Mouse (Mus musculus) hematopoietic stem cell, adult 5-6 weeks (primary cell): ENCODE data around the gene Fzr1. TPM values are rescaled to one million over a fixed set of nuclear protein-coding genes. Genes with fewer than 3 reads are reported as not detected.

Source experiments
- ATAC-seq, 2 experiments: fragments of 125-278 bp in 1 of 2; replicated peaks in 1 of 2; 2 replicates each; pipeline ENCODE4 v1.8.0; 2016 to 2017; ENCODE audit warnings: inconsistent platforms in 2 of 2, mild to moderate bottlenecking in 2 of 2, moderate number of reproducible peaks in 2 of 2, low read depth in 1 of 2, moderate TSS enrichment in 1 of 2; ENCODE audit not compliant: low FRiP score in 2 of 2, poor library complexity in 2 of 2, severe bottlenecking in 2 of 2, insufficient read depth in 1 of 2, low TSS enrichment in 1 of 2
- total RNA-seq: library from RNA; stranded (forward); fragments of 172-1452, 232-1000 nt; gene quantifications from 2 replicates; pipeline ENCODE4 v1.2.3, GENCODE M21; 2017

Gene Fzr1
- total RNA-seq, 1 experiment from 2014 or later: 11.6 TPM

GRCm38 (mm10) chr10:81407539-81408423 is 29.5 kb upstream of the Fzr1 start:
- peak; percentile 62 to 63 for ATAC-seq

- ATAC-seq: no peak
These were observed 28.5 kb upstream of the Fzr1 start for GRCm38 (mm10) chr10:81406504-81407440.

GRCm38 (mm10) chr10:81405588-81406201 is 27.4 kb upstream of the Fzr1 start:
- no peak for ATAC-seq

- ATAC-seq: no peak
These were observed 26.4 kb upstream of the Fzr1 start for GRCm38 (mm10) chr10:81404720-81405119.

GRCm38 (mm10) chr10:81404082-81404481 is 25.8 kb upstream of the Fzr1 start:
- ATAC-seq: no peak

- no peak for ATAC-seq
These were observed 25.2 kb upstream of the Fzr1 start for GRCm38 (mm10) chr10:81403511-81403910.

GRCm38 (mm10) chr10:81402227-81402765 is 24.0 kb upstream of the Fzr1 start:
- ATAC-seq: no peak

GRCm38 (mm10) chr10:81401521-81402226 is 23.4 kb upstream of the Fzr1 start:
- peak in 1 of 2 experiments; percentile 14; a peak in 1 of 4 replicates for ATAC-seq

- no peak for ATAC-seq
These were observed 22.8 kb upstream of the Fzr1 start for GRCm38 (mm10) chr10:81401205-81401520.

- ATAC-seq: no peak
These were observed 22.3 kb upstream of the Fzr1 start for GRCm38 (mm10) chr10:81400371-81401204.

GRCm38 (mm10) chr10:81399798-81400308 is 21.5 kb upstream of the Fzr1 start:
- ATAC-seq: no peak

GRCm38 (mm10) chr10:81399296-81399695 is 21.0 kb upstream of the Fzr1 start:
- ATAC-seq: no peak

- peak in 1 of 2 experiments; percentile 11; a peak in 1 of 4 replicates for ATAC-seq
These were observed 18.4 kb upstream of the Fzr1 start for GRCm38 (mm10) chr10:81396749-81397148.

GRCm38 (mm10) chr10:81395865-81396264 is 17.5 kb upstream of the Fzr1 start:
- no peak for ATAC-seq

GRCm38 (mm10) chr10:81395127-81395526 is 16.8 kb upstream of the Fzr1 start:
- ATAC-seq: peak; percentile 37 to 46; a peak in 2 of 4 replicates
